In the genomic region with DNA sequence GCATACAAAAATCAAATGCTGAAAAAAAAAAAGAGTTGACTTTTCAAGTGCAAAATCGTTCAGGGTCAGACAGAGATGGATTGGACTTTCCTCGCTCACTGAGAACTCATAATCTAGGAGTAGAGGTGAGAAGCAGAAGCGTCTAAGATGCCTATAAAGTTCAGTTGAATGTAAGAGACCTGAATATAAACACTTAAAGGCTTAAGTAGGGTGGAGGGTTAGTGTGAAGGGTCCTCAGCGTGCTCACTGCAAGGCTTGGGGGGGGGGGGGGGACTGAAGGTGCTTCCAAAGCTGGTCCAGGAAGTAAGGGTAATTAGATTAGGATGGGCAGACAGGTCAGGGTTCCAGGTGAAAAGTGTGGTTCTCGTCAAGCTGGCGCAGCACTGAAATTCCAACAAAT, we compare ENCODE assay signal across 25 mouse cellular contexts. TPM values are rescaled to one million over a fixed set of nuclear protein-coding genes. Genes with fewer than 3 reads are reported as not detected.
DNase-seq lines count a peak whose midpoint lies in the region; ATAC-seq and TF ChIP-seq lines count a peak whose summit lies in the region.
"Had no signal": no experiment of that assay in that cellular context is flagged by ENCODE, and none has a peak within 500 bp of the region (broad histone marks: within the 10 kb centered on the region; RNA-seq: fewer than 3 reads in every experiment).

No protein-coding gene starts in this region.

- H3K4me1 ChIP-seq in heart, embryonic 12.5 days (replicated peaks), result peaks cover 11% of the 10 kb centered on the region; the same call in 1 of the 2 replicates
- peaks cover 3% of the 10 kb centered on the region; the same call in 1 of the 2 replicates for H3K4me1 ChIP-seq in heart, embryonic 11.5 days (ENCODE audit: control insufficient read depth, insufficient read depth, low read length)
- H3K4me1 ChIP-seq in hindbrain, postnatal 0 days (ENCODE audit: insufficient read depth, low read length), result 0 out of 2 replicates have a peak, but pooled peaks cover 3% of the 10 kb centered on the region
- peaks cover 8% of the 10 kb centered on the region; the same call in 1 of the 2 replicates for H3K4me1 ChIP-seq in hindbrain, embryonic 13.5 days (replicated peaks)
- H3K4me1 ChIP-seq in midbrain, embryonic 11.5 days (ENCODE audit: control insufficient read depth, insufficient read depth, low read length), result no peaks in the 10 kb centered on the region
- no peaks in the 10 kb centered on the region for H3K4me1 ChIP-seq in midbrain, embryonic 10.5 days
- H3K4me1 ChIP-seq: embryonic facial prominence, embryonic 12.5 days; embryonic facial prominence, embryonic 15.5 days; hindbrain, embryonic 10.5 days had no signal

- H3K27me3 ChIP-seq in heart, embryonic 12.5 days (replicated peaks), result no peaks in the 10 kb centered on the region; the same call in 1 of the 2 replicates
- H3K27me3 ChIP-seq in heart, embryonic 11.5 days (ENCODE audit: control insufficient read depth, insufficient read depth, low read length), result no peaks in the 10 kb centered on the region
- H3K27me3 ChIP-seq in hindbrain, postnatal 0 days (ENCODE audit: insufficient read depth, low read length), result no peaks in the 10 kb centered on the region
- H3K27me3 ChIP-seq in hindbrain, embryonic 13.5 days, result no peaks in the 10 kb centered on the region
- H3K27me3 ChIP-seq in midbrain, embryonic 11.5 days (ENCODE audit: control insufficient read depth, insufficient read depth, low read length), result no peaks in the 10 kb centered on the region
- no peaks in the 10 kb centered on the region for H3K27me3 ChIP-seq in midbrain, embryonic 10.5 days (ENCODE audit: low read depth, poor library complexity, severe bottlenecking)
- H3K27me3 ChIP-seq: embryonic facial prominence, embryonic 12.5 days; embryonic facial prominence, embryonic 15.5 days had no signal

- no peak for ATAC-seq in heart, embryonic 12.5 days (ENCODE audit: insufficient number of reproducible peaks, low FRiP score)
- no peak for ATAC-seq in heart, embryonic 11.5 days (replicated peaks; ENCODE audit: insufficient number of reproducible peaks, low FRiP score, low TSS enrichment)
- no peak for ATAC-seq in hindbrain, postnatal 0 days
- no peak for ATAC-seq in hindbrain, embryonic 13.5 days (ENCODE audit: low FRiP score)
- ATAC-seq in midbrain, embryonic 11.5 days (ENCODE audit: low FRiP score), result no peak
- ATAC-seq: activated CD4-positive, CD25-positive, alpha-beta regulatory T cell, adult 4 months; forebrain, embryonic 14.5 days; forebrain, postnatal 0 days; intestine, postnatal 0 days had no signal

- no peak for TF ChIP-seq CTCF in hindbrain, postnatal 0 days (IDR thresholded peaks at IDR 0.05; ENCODE audit: low read depth)

- H3K4me2 ChIP-seq in heart, embryonic 12.5 days, result 0 out of 2 replicates have a peak overlapping the region, but pooled peaks have one; percentile 19
- H3K4me2 ChIP-seq in heart, embryonic 11.5 days, result no peak overlapping the region
- H3K4me2 ChIP-seq in hindbrain, postnatal 0 days (ENCODE audit: low read depth, low read length), result no peak overlapping the region
- no peak overlapping the region for H3K4me2 ChIP-seq in hindbrain, embryonic 13.5 days
- no peak overlapping the region for H3K4me2 ChIP-seq in midbrain, embryonic 11.5 days
- H3K4me2 ChIP-seq: embryonic facial prominence, embryonic 12.5 days; embryonic facial prominence, embryonic 15.5 days; hindbrain, embryonic 14.5 days had no signal

- no peaks in the 10 kb centered on the region for H3K9me3 ChIP-seq in heart, embryonic 12.5 days (replicated peaks)
- no peaks in the 10 kb centered on the region for H3K9me3 ChIP-seq in heart, embryonic 11.5 days (replicated peaks; ENCODE audit: control insufficient read depth, low read length)
- no peaks in the 10 kb centered on the region for H3K9me3 ChIP-seq in hindbrain, postnatal 0 days (ENCODE audit: low read length)
- no peaks in the 10 kb centered on the region for H3K9me3 ChIP-seq in hindbrain, embryonic 13.5 days
- no peaks in the 10 kb centered on the region for H3K9me3 ChIP-seq in midbrain, embryonic 11.5 days (ENCODE audit: control insufficient read depth, low read length)
- H3K9me3 ChIP-seq in midbrain, embryonic 10.5 days (replicated peaks), result no peaks in the 10 kb centered on the region
- H3K9me3 ChIP-seq: embryonic facial prominence, embryonic 12.5 days; embryonic facial prominence, embryonic 15.5 days; hindbrain, embryonic 10.5 days had no signal

- DNase-seq in adrenal gland, adult 2 months, result peak; percentile 10
- no peak for DNase-seq in adrenal gland, postnatal 10 days
- DNase-seq in hindbrain, postnatal 0 days (ENCODE audit: low spot score), result peak; percentile 10
- peak; percentile 33 for DNase-seq in midbrain, embryonic 11.5 days (ENCODE audit: low spot score, missing footprints)
- no peak for DNase-seq in midbrain, embryonic 10.5 days (ENCODE audit: low spot score)
- DNase-seq: adrenal gland, postnatal 14 days; cerebellum, adult 11 months; cerebellum, adult 2 months; cerebellum, adult 9-11 months; cerebellum, postnatal 25 days; forebrain, postnatal 0 days; gastrocnemius, adult 2 months; gastrocnemius, postnatal 14 days; heart, adult 18-20 months had no signal

- no peak overlapping the region for H3K4me3 ChIP-seq in heart, embryonic 12.5 days
- H3K4me3 ChIP-seq in heart, embryonic 11.5 days (ENCODE audit: low read depth, low read length), result no peak overlapping the region
- no peak overlapping the region for H3K4me3 ChIP-seq in hindbrain, postnatal 0 days (ENCODE audit: low read length)
- no peak overlapping the region for H3K4me3 ChIP-seq in hindbrain, embryonic 13.5 days
- no peak overlapping the region for H3K4me3 ChIP-seq in midbrain, embryonic 11.5 days (ENCODE audit: low read depth, low read length)
- H3K4me3 ChIP-seq in midbrain, embryonic 10.5 days, result no peak overlapping the region
- H3K4me3 ChIP-seq: embryonic facial prominence, embryonic 12.5 days; embryonic facial prominence, embryonic 15.5 days; gastrocnemius, adult 2 months; hindbrain, embryonic 10.5 days had no signal

- no peak overlapping the region for H3K9ac ChIP-seq in heart, embryonic 12.5 days
- H3K9ac ChIP-seq in heart, embryonic 11.5 days (ENCODE audit: low read depth, low read length), result no peak overlapping the region
- H3K9ac ChIP-seq in hindbrain, postnatal 0 days (replicated peaks; ENCODE audit: low read length), result no peak overlapping the region
- no peak overlapping the region for H3K9ac ChIP-seq in hindbrain, embryonic 13.5 days
- H3K9ac ChIP-seq in midbrain, embryonic 11.5 days (ENCODE audit: low read length), result no peak overlapping the region
- H3K9ac ChIP-seq: embryonic facial prominence, embryonic 12.5 days; embryonic facial prominence, embryonic 15.5 days; forebrain, postnatal 0 days; hindbrain, embryonic 14.5 days had no signal

- H3K36me3 ChIP-seq in heart, embryonic 12.5 days, result no peaks in the 10 kb centered on the region
- no peaks in the 10 kb centered on the region for H3K36me3 ChIP-seq in heart, embryonic 11.5 days (ENCODE audit: control insufficient read depth, insufficient read depth, low read length)
- no peaks in the 10 kb centered on the region for H3K36me3 ChIP-seq in hindbrain, postnatal 0 days (ENCODE audit: insufficient read depth, low read length)
- H3K36me3 ChIP-seq in hindbrain, embryonic 13.5 days, result no peaks in the 10 kb centered on the region
- no peaks in the 10 kb centered on the region for H3K36me3 ChIP-seq in midbrain, embryonic 11.5 days (ENCODE audit: control insufficient read depth, insufficient read depth, low read length)
- H3K36me3 ChIP-seq in midbrain, embryonic 10.5 days, result no peaks in the 10 kb centered on the region
- H3K36me3 ChIP-seq: embryonic facial prominence, embryonic 12.5 days; embryonic facial prominence, embryonic 15.5 days; hindbrain, embryonic 10.5 days had no signal

- 50% methylated on average over 6 of the region's 6 CpGs for WGBS in heart, embryonic 12.5 days
- WGBS in heart, embryonic 11.5 days (ENCODE audit: insufficient replicate concordance), result 50% methylated on average over 6 of the region's 6 CpGs
- WGBS in hindbrain, postnatal 0 days, result 53% methylated on average over 6 of the region's 6 CpGs
- 60% methylated on average over 6 of the region's 6 CpGs for WGBS in hindbrain, embryonic 13.5 days
- WGBS in midbrain, embryonic 11.5 days, result 83% methylated on average over 6 of the region's 6 CpGs
- 80% methylated on average over 6 of the region's 6 CpGs for WGBS in midbrain, embryonic 10.5 days

- H3K27ac ChIP-seq in heart, embryonic 12.5 days (ENCODE audit: poor library complexity, severe bottlenecking), result peak overlapping the region; percentile 64; the same call in 1 of the 2 replicates
- no peak overlapping the region for H3K27ac ChIP-seq in heart, embryonic 11.5 days (ENCODE audit: low read depth, low read length)
- H3K27ac ChIP-seq in hindbrain, postnatal 0 days, result no peak overlapping the region
- H3K27ac ChIP-seq in hindbrain, embryonic 13.5 days, result no peak overlapping the region
- no peak overlapping the region for H3K27ac ChIP-seq in midbrain, embryonic 11.5 days (ENCODE audit: low read depth, low read length)
- H3K27ac ChIP-seq in midbrain, embryonic 10.5 days (replicated peaks), result no peak overlapping the region
- H3K27ac ChIP-seq: embryonic facial prominence, embryonic 12.5 days; embryonic facial prominence, embryonic 15.5 days; gastrocnemius, adult 2 months; hindbrain, embryonic 10.5 days; hindbrain, embryonic 14.5 days had no signal

RNA-seq across cellular contexts. Expression of gene Vtcn1, which starts 19.3 kb away (rescaled TPM):
- under 1 TPM; 0.12 to 0.35 TPM for total RNA-seq in adrenal gland, adult 2 months (2021)
- polyA plus RNA-seq in adrenal gland, adult 2 months (2012; rRNA removed), result not detected in 2 replicates
- under 1 TPM; 0.18 to 0.55 TPM for total RNA-seq in adrenal gland, postnatal 10 days (2021)
- polyA plus RNA-seq in heart, embryonic 12.5 days (2016; fragmentation: Nextera tagmentation; extraction: Ambion mirVana), result 0.06 and 0.17 TPM in 2 replicates
- not detected in 2 replicates for polyA plus RNA-seq in heart, embryonic 11.5 days (2014; fragmentation: Nextera tagmentation; extraction: Ambion mirVana)
- not detected in 2 replicates for total RNA-seq in hindbrain, postnatal 0 days (2014; rRNA removed)
- polyA plus RNA-seq in hindbrain, postnatal 0 days (2015; fragmentation: Nextera tagmentation; extraction: Ambion mirVana), result 0.05 TPM in 1 of 2 replicates, not detected in the other
- polyA plus RNA-seq in hindbrain, embryonic 13.5 days (2015; fragmentation: Nextera tagmentation; extraction: Ambion mirVana), result not detected in 2 replicates
- polyA plus RNA-seq in midbrain, embryonic 11.5 days (2014; fragmentation: Nextera tagmentation; extraction: Ambion mirVana), result not detected in 2 replicates
- 0.05 TPM in 1 of 2 replicates, not detected in the other for polyA plus RNA-seq in midbrain, embryonic 10.5 days (2016; fragmentation: Nextera tagmentation; extraction: Ambion mirVana)
- total RNA-seq: common myeloid progenitor, adult 5-6 weeks; forebrain, postnatal 0 days had no signal
- polyA plus RNA-seq: activated CD4-positive, CD25-positive, alpha-beta regulatory T cell, adult 4 months; embryonic facial prominence, embryonic 12.5 days; forebrain, embryonic 14.5 days; forebrain, postnatal 0 days; hindbrain, embryonic 14.5 days had no signal

Comparison
In these comparisons a context has a peak if more than half of its experiments do, and no peak if none do; other contexts are left out.
1. DNase-seq: peak in adrenal gland, adult 2 months (single experiment), hindbrain, postnatal 0 days (single experiment) and midbrain, embryonic 11.5 days (single experiment); none in adrenal gland, postnatal 10 days (single experiment) and midbrain, embryonic 10.5 days (single experiment).